Mouse (Mus musculus) splenic B cell, adult 2 months (primary cell): Measurements from ENCODE around the gene 4932429P05Rik.

Source experiments
- DNase-seq: peaks from one replicate; pipeline ENCODE4 v3.0.0-alpha.2; 2011; ENCODE audit warnings: low read depth, low spot score
- H3K27me3 ChIP-seq: 2 replicates; pipeline ENCODE4 v1.6.1; 2012; ENCODE audit warnings: mild to moderate bottlenecking, low read length, moderate library complexity, mixed read lengths; ENCODE audit not compliant: control insufficient read depth, poor library complexity, insufficient read depth, severe bottlenecking
- H3K36me3 ChIP-seq: 2 replicates; pipeline ENCODE4 v1.6.1; 2012; ENCODE audit warnings: mild to moderate bottlenecking, low read length, moderate library complexity, mixed read lengths; ENCODE audit not compliant: control insufficient read depth, poor library complexity, insufficient read depth, severe bottlenecking

The 4932429P05Rik gene

GRCm38 (mm10) chrX:89751968-89752367, at the start of gene 4932429P05Rik:
4932429P05Rik (plus strand) TSS chrX:89752268.
- no peaks in the 10 kb centered on the region for H3K27me3 ChIP-seq
- no peaks in the 10 kb centered on the region for H3K36me3 ChIP-seq
- no peak for DNase-seq
